Mouse (Mus musculus) C2C12 (cell line): ENCODE results near the gene Ccdc134. TPM values are rescaled to one million over a fixed set of nuclear protein-coding genes. Genes with fewer than 3 reads are reported as not detected.

ENCODE experiments used
- H3K27me3 ChIP-seq: one replicate; pipeline ENCODE4 v1.6.1; 2011; ENCODE audit not compliant: control insufficient read depth, insufficient read depth, insufficient read length
- H3K36me3 ChIP-seq: one replicate; pipeline ENCODE4 v1.6.1; 2011; ENCODE audit not compliant: control insufficient read depth, insufficient read depth
- H3K4me3 ChIP-seq: one replicate; pipeline ENCODE4 v1.5.1; 2011; ENCODE audit warnings: mild to moderate bottlenecking, control low read depth; ENCODE audit not compliant: poor library complexity, insufficient read depth, severe bottlenecking
- H3K79me2 ChIP-seq: one replicate; pipeline ENCODE4 v1.6.1; 2011; ENCODE audit not compliant: control insufficient read depth, insufficient read depth
- H3K79me3 ChIP-seq: one replicate; pipeline ENCODE4 v1.6.1; 2011; ENCODE audit warnings: low read depth, control low read depth
- H3ac ChIP-seq: one replicate; pipeline ENCODE3; 2011; ENCODE audit warnings: low read depth; ENCODE audit not compliant: control insufficient read depth, insufficient read length
- CEBPB ChIP-seq: IDR thresholded peaks from one replicate; pipeline ENCODE4 v1.6.1; 2011; ENCODE audit warnings: low read depth, mild to moderate bottlenecking, control low read depth, moderate library complexity
- CTCF ChIP-seq: IDR thresholded peaks from one replicate; pipeline ENCODE4 v1.5.1; 2011; ENCODE audit not compliant: control insufficient read depth, insufficient read depth, insufficient read length
- FOSL1 ChIP-seq: IDR thresholded peaks from one replicate; pipeline ENCODE4 v1.8.0; 2011; ENCODE audit warnings: mild to moderate bottlenecking, low read length; ENCODE audit not compliant: poor library complexity, insufficient read depth, severe bottlenecking
- MAX ChIP-seq: IDR thresholded peaks from one replicate; pipeline ENCODE4 v1.6.1; 2011; ENCODE audit warnings: mild to moderate bottlenecking, control low read depth
- MYOD1 ChIP-seq: IDR thresholded peaks from one replicate; pipeline ENCODE4 v1.6.1; 2011; ENCODE audit warnings: low read depth; ENCODE audit not compliant: control insufficient read depth, insufficient read length
- MYOG ChIP-seq: IDR thresholded peaks from one replicate; pipeline ENCODE4 v1.6.1; 2011; ENCODE audit not compliant: control insufficient read depth, insufficient read length; ENCODE audit errors: extremely low read depth
- USF1 ChIP-seq: IDR thresholded peaks from one replicate; pipeline ENCODE4 v1.6.1; 2011; ENCODE audit warnings: low read depth, mild to moderate bottlenecking, control low read depth, moderate library complexity
- polyA plus RNA-seq: library from polyadenylated mRNA; unstranded; fragments of >200 nt; fragmentation: generic; extraction: Trizol; gene quantifications from one replicate; pipeline ENCODE4 v1.2.1, GENCODE M21; 2012; ENCODE audit warnings: missing spikeins

The Ccdc134 gene
- polyA plus RNA-seq, 1 experiment, result 20.2 TPM

- no peaks in the 10 kb centered on the region for H3K79me2 ChIP-seq
- no peaks in the 10 kb centered on the region for H3K79me3 ChIP-seq
- H3K36me3 ChIP-seq, result peaks cover 25% of the 10 kb centered on the region
- no peak overlapping the region for H3K4me3 ChIP-seq
- H3K27me3 ChIP-seq, result no peaks in the 10 kb centered on the region
- no peak for TF ChIP-seq CEBPB
- TF ChIP-seq MAX, result no peak
- TF ChIP-seq MYOD1, result peak; percentile 75
- TF ChIP-seq CTCF, result no peak
- no peak for TF ChIP-seq USF1
- no peak overlapping the region for H3ac ChIP-seq
Observed at GRCm38 (mm10) chr15:82135372-82135771, 7.7 kb downstream of the Ccdc134 start.

- Histone ChIP-seq H3ac (no peak overlapping the region), H3K79me2 (no peaks in the 10 kb centered on the region), H3K36me3 (peaks cover 11% of the 10 kb centered on the region), H3K27me3 (no peaks in the 10 kb centered on the region), H3K4me3 (no peak overlapping the region), H3K79me3 (no peaks in the 10 kb centered on the region)
- peak; percentile 67 for TF ChIP-seq CTCF
- TF ChIP-seq USF1, result no peak
Observed at GRCm38 (mm10) chr15:82138565-82138964, 10.8 kb downstream of the Ccdc134 start.

- Histone ChIP-seq H3K36me3 (peaks cover 8% of the 10 kb centered on the region), H3K4me3 (no peak overlapping the region), H3ac (no peak overlapping the region), H3K27me3 (no peaks in the 10 kb centered on the region), H3K79me2 (no peaks in the 10 kb centered on the region), H3K79me3 (no peaks in the 10 kb centered on the region)
- TF ChIP-seq USF1 (no peak), MYOG (no peak), CEBPB (no peak), MAX (no peak), FOSL1 (no peak), CTCF (no peak)
Observed at GRCm38 (mm10) chr15:82139196-82139595, 11.5 kb downstream of the Ccdc134 start.

- Histone ChIP-seq H3K4me3 (no peak overlapping the region), H3K79me3 (no peaks in the 10 kb centered on the region), H3K36me3 (peaks cover 8% of the 10 kb centered on the region), H3K27me3 (no peaks in the 10 kb centered on the region), H3ac (no peak overlapping the region), H3K79me2 (no peaks in the 10 kb centered on the region)
- TF ChIP-seq FOSL1, result no peak
- TF ChIP-seq MYOG, result no peak
- no peak for TF ChIP-seq MYOD1
- no peak for TF ChIP-seq CEBPB
- TF ChIP-seq MAX, result no peak
- no peak for TF ChIP-seq CTCF
- TF ChIP-seq USF1, result no peak
Observed at GRCm38 (mm10) chr15:82140355-82140754, 12.6 kb downstream of the Ccdc134 start.

GRCm38 (mm10) chr15:82144157-82144556 lies 16.4 kb downstream of the Ccdc134 start:
- no peak for TF ChIP-seq CTCF
- no peak for TF ChIP-seq USF1
- no peak for TF ChIP-seq MYOG
- no peak for TF ChIP-seq MAX
- TF ChIP-seq CEBPB, result no peak
- Histone ChIP-seq H3K27me3 (no peaks in the 10 kb centered on the region), H3K79me2 (peaks cover 21% of the 10 kb centered on the region), H3K79me3 (peaks cover 13% of the 10 kb centered on the region), H3ac (no peak overlapping the region), H3K4me3 (no peak overlapping the region), H3K36me3 (peaks cover 8% of the 10 kb centered on the region)

GRCm38 (mm10) chr15:82145408-82145807 lies 17.7 kb downstream of the Ccdc134 start:
- H3K36me3 ChIP-seq, result peaks cover 18% of the 10 kb centered on the region
- no peak overlapping the region for H3ac ChIP-seq
- no peaks in the 10 kb centered on the region for H3K27me3 ChIP-seq
- peaks cover 34% of the 10 kb centered on the region for H3K79me2 ChIP-seq
- H3K79me3 ChIP-seq, result peaks cover 26% of the 10 kb centered on the region
- no peak for TF ChIP-seq MYOG
- TF ChIP-seq MYOD1, result no peak
- TF ChIP-seq FOSL1, result no peak
- no peak for TF ChIP-seq MAX
- TF ChIP-seq CTCF, result no peak
- no peak for TF ChIP-seq CEBPB
- TF ChIP-seq USF1, result no peak
- H3K4me3 ChIP-seq, result no peak overlapping the region
